Mouse (Mus musculus) heart, embryonic 13.5 days (tissue): ENCODE data around the gene Xrn2. TPM values are rescaled to one million over a fixed set of nuclear protein-coding genes. Genes with fewer than 3 reads are reported as not detected.
"Not testable (repeated sequence)": the region's sequence is repeated elsewhere in the genome, so short reads cannot be mapped to it uniquely, and the experiment has no call there.

Experiments used
- ATAC-seq: fragments of 200-750 bp; cut with Nextera tagmentation; 2 replicates; pipeline ENCODE4 v1.8.0; 2017; ENCODE audit warnings: moderate TSS enrichment; ENCODE audit not compliant: insufficient number of reproducible peaks, low FRiP score, low TSS enrichment; ENCODE audit errors: extremely low read depth
- H3K27ac ChIP-seq: fragments of 300-500 bp; sonication (generic); replicated peaks from 2 replicates; pipeline ENCODE4 v1.5.1; 2015; ENCODE audit warnings: moderate library complexity, mild to moderate bottlenecking, inconsistent platforms
- H3K27me3 ChIP-seq: fragments of 300-500 bp; sonication (generic); replicated peaks from 2 replicates; pipeline ENCODE4 v1.6.1; 2015; ENCODE audit warnings: mild to moderate bottlenecking, inconsistent platforms
- H3K36me3 ChIP-seq: fragments of 300-500 bp; sonication (generic); 2 replicates; pipeline ENCODE4 v1.6.1; 2015; ENCODE audit warnings: mild to moderate bottlenecking, inconsistent platforms
- H3K4me1 ChIP-seq: fragments of 300-500 bp; sonication (generic); 2 replicates; pipeline ENCODE4 v1.6.1; 2015; ENCODE audit warnings: inconsistent platforms
- H3K4me2 ChIP-seq: fragments of 300-500 bp; sonication (generic); 2 replicates; pipeline ENCODE4 v1.6.1; 2015; ENCODE audit warnings: inconsistent platforms, mild to moderate bottlenecking, moderate library complexity
- H3K4me3 ChIP-seq: fragments of 300-500 bp; sonication (generic); 2 replicates; pipeline ENCODE4 v1.5.1; 2015; ENCODE audit warnings: moderate library complexity, mild to moderate bottlenecking, inconsistent platforms
- H3K9ac ChIP-seq: fragments of 300-500 bp; sonication (generic); 2 replicates; pipeline ENCODE4 v1.6.1; 2015; ENCODE audit warnings: inconsistent platforms, mild to moderate bottlenecking, moderate library complexity
- H3K9me3 ChIP-seq: fragments of 300-500 bp; sonication (generic); 2 replicates; pipeline ENCODE4 v1.6.1; 2016; ENCODE audit warnings: inconsistent platforms
- WGBS: fragments of 180-500 bp; shearing (Covaris S2); methylation state at CpG from one replicate; pipeline ENCODE4 v1.1.7; 2015; ENCODE audit warnings: mixed read lengths; 5-methylcytosine and 5-hydroxymethylcytosine counted together
- polyA plus RNA-seq: library from polyadenylated mRNA; unstranded; fragments of >200 nt; fragmentation: Nextera tagmentation; extraction: Ambion mirVana; gene quantifications from 2 replicates; pipeline ENCODE4 v1.2.1, GENCODE M21; 2015

The Xrn2 gene
- polyA plus RNA-seq, 1 experiment from 2014 or later: 50.6 TPM

- Histone ChIP-seq H3K4me3 (peak overlapping the region; percentile 91), H3K4me1 (peaks cover 26% of the 10 kb centered on the region), H3K4me2 (peak overlapping the region; percentile 82), H3K36me3 (peaks cover 7% of the 10 kb centered on the region), H3K9ac (peak overlapping the region; percentile 95), H3K27me3 (no peaks in the 10 kb centered on the region), H3K27ac (peak overlapping the region; percentile 99), H3K9me3 (no peaks in the 10 kb centered on the region)
- ATAC-seq: no peak
- 59% methylated on average over 3 of the region's 3 CpGs for WGBS
Observed at GRCm38 (mm10) chr2:147011474-147012140, 1.2 kb upstream of the Xrn2 start.

- ATAC-seq: no peak
Observed at GRCm38 (mm10) chr2:147012141-147012622, 614 bp upstream of the Xrn2 start.

GRCm38 (mm10) chr2:147013194-147013969, 586 bp downstream of the Xrn2 start:
- H3K4me3 ChIP-seq: peak overlapping the region; percentile 91
- peak overlapping the region; percentile 82 for H3K4me2 ChIP-seq
- H3K9me3 ChIP-seq: no peaks in the 10 kb centered on the region
- H3K9ac ChIP-seq: peak overlapping the region; percentile 95
- peak; percentile 85 for ATAC-seq
- no peaks in the 10 kb centered on the region for H3K27me3 ChIP-seq
- H3K27ac ChIP-seq: peak overlapping the region; percentile 99
- peaks cover 26% of the 10 kb centered on the region for H3K4me1 ChIP-seq
- peaks cover 8% of the 10 kb centered on the region for H3K36me3 ChIP-seq
- under 1% methylated on average over 50 of the region's 59 CpGs for WGBS

More at GRCm38 (mm10) chr2:147012141-147012622, 614 bp upstream of the Xrn2 start:
- peak overlapping the region; percentile 82 for H3K4me2 ChIP-seq
- no peaks in the 10 kb centered on the region for H3K9me3 ChIP-seq
- peaks cover 26% of the 10 kb centered on the region for H3K4me1 ChIP-seq
- H3K9ac ChIP-seq: peak overlapping the region; percentile 95
- no peaks in the 10 kb centered on the region for H3K27me3 ChIP-seq
- H3K4me3 ChIP-seq: peak overlapping the region; percentile 91
- peaks cover 8% of the 10 kb centered on the region for H3K36me3 ChIP-seq
- peak overlapping the region; percentile 99 for H3K27ac ChIP-seq
- WGBS: 46% methylated on average over 7 of the region's 7 CpGs

GRCm38 (mm10) chr2:147014101-147014886, 1.5 kb downstream of the Xrn2 start:
- H3K4me2 ChIP-seq: peak overlapping the region; percentile 82
- ATAC-seq: no peak
- peak overlapping the region; percentile 91 for H3K4me3 ChIP-seq
- peak overlapping the region; percentile 99 for H3K27ac ChIP-seq
- peaks cover 8% of the 10 kb centered on the region for H3K36me3 ChIP-seq
- 24% methylated on average over 15 of the region's 15 CpGs for WGBS
- no peaks in the 10 kb centered on the region for H3K9me3 ChIP-seq
- H3K4me1 ChIP-seq: peaks cover 26% of the 10 kb centered on the region
- H3K9ac ChIP-seq: peak overlapping the region; percentile 95
- H3K27me3 ChIP-seq: no peaks in the 10 kb centered on the region

GRCm38 (mm10) chr2:147022041-147022440, 9.2 kb downstream of the Xrn2 start:
- not testable (repeated sequence) for H3K9ac ChIP-seq, H3K27me3 ChIP-seq, H3K27ac ChIP-seq, H3K4me2 ChIP-seq, H3K4me1 ChIP-seq, ATAC-seq, H3K4me3 ChIP-seq, H3K9me3 ChIP-seq
- H3K36me3 ChIP-seq: peaks cover 19% of the 10 kb centered on the region
- WGBS: 98% methylated on average over 1 of the region's 1 CpGs

GRCm38 (mm10) chr2:147023067-147023466, 10.3 kb downstream of the Xrn2 start:
- H3K27ac ChIP-seq: no peak overlapping the region
- no peak for ATAC-seq
- no peaks in the 10 kb centered on the region for H3K4me1 ChIP-seq
- 91% methylated on average over 5 of the region's 5 CpGs for WGBS
- H3K9me3 ChIP-seq: no peaks in the 10 kb centered on the region
- H3K36me3 ChIP-seq: peaks cover 30% of the 10 kb centered on the region
- H3K4me2 ChIP-seq: no peak overlapping the region
- no peak overlapping the region for H3K9ac ChIP-seq
- no peaks in the 10 kb centered on the region for H3K27me3 ChIP-seq
- no peak overlapping the region for H3K4me3 ChIP-seq

GRCm38 (mm10) chr2:147023560-147023959, 10.8 kb downstream of the Xrn2 start:
- Histone ChIP-seq H3K4me1 (no peaks in the 10 kb centered on the region), H3K27me3 (no peaks in the 10 kb centered on the region), H3K9ac (no peak overlapping the region), H3K9me3 (no peaks in the 10 kb centered on the region), H3K36me3 (peaks cover 34% of the 10 kb centered on the region), H3K4me2 (no peak overlapping the region), H3K4me3 (no peak overlapping the region), H3K27ac (no peak overlapping the region)
- WGBS: 79% methylated on average over 4 of the region's 4 CpGs
- ATAC-seq: no peak

- H3K36me3 ChIP-seq: peaks cover 76% of the 10 kb centered on the region
Observed at GRCm38 (mm10) chr2:147033065-147033464, 20.3 kb downstream of the Xrn2 start.

GRCm38 (mm10) chr2:147035864-147036263, 23.1 kb downstream of the Xrn2 start:
- H3K4me1 ChIP-seq: no peaks in the 10 kb centered on the region
- H3K36me3 ChIP-seq: peaks cover 68% of the 10 kb centered on the region
- no peak overlapping the region for H3K4me2 ChIP-seq
- 90% methylated on average over 2 of the region's 2 CpGs for WGBS
- no peak overlapping the region for H3K27ac ChIP-seq
- no peaks in the 10 kb centered on the region for H3K9me3 ChIP-seq
- no peaks in the 10 kb centered on the region for H3K27me3 ChIP-seq
- H3K4me3 ChIP-seq: no peak overlapping the region
- H3K9ac ChIP-seq: no peak overlapping the region
- ATAC-seq: no peak

More at GRCm38 (mm10) chr2:147033065-147033464, 20.3 kb downstream of the Xrn2 start:
- no peak overlapping the region for H3K27ac ChIP-seq
- WGBS: 67% methylated on average over 2 of the region's 2 CpGs
- no peaks in the 10 kb centered on the region for H3K9me3 ChIP-seq
- no peak overlapping the region for H3K4me3 ChIP-seq
- no peaks in the 10 kb centered on the region for H3K27me3 ChIP-seq
- no peak overlapping the region for H3K4me2 ChIP-seq
- ATAC-seq: no peak
- H3K4me1 ChIP-seq: no peaks in the 10 kb centered on the region
- no peak overlapping the region for H3K9ac ChIP-seq

GRCm38 (mm10) chr2:147047051-147047450, 34.3 kb downstream of the Xrn2 start:
- H3K27me3 ChIP-seq: no peaks in the 10 kb centered on the region
- no peaks in the 10 kb centered on the region for H3K4me1 ChIP-seq
- peaks cover 72% of the 10 kb centered on the region for H3K36me3 ChIP-seq
- no peak for ATAC-seq
- WGBS: 93% methylated on average over 3 of the region's 3 CpGs
- no peak overlapping the region for H3K4me2 ChIP-seq
- no peak overlapping the region for H3K27ac ChIP-seq
- no peak overlapping the region for H3K4me3 ChIP-seq
- H3K9ac ChIP-seq: no peak overlapping the region
- no peaks in the 10 kb centered on the region for H3K9me3 ChIP-seq
